Mouse (Mus musculus) C2C12 (cell line): Measurements from ENCODE around the gene Relb.

ENCODE experiments used
- CEBPB ChIP-seq: IDR thresholded peaks from one replicate; pipeline ENCODE4 v1.6.1; 2011; ENCODE audit warnings: low read depth, mild to moderate bottlenecking, control low read depth, moderate library complexity
- CTCF ChIP-seq: IDR thresholded peaks from one replicate; pipeline ENCODE4 v1.5.1; 2011; ENCODE audit not compliant: control insufficient read depth, insufficient read depth, insufficient read length
- MYOD1 ChIP-seq: IDR thresholded peaks from one replicate; pipeline ENCODE4 v1.6.1; 2011; ENCODE audit warnings: low read depth; ENCODE audit not compliant: control insufficient read depth, insufficient read length
- MYOG ChIP-seq: IDR thresholded peaks from one replicate; pipeline ENCODE4 v1.6.1; 2011; ENCODE audit not compliant: control insufficient read depth, insufficient read length; ENCODE audit errors: extremely low read depth
- USF1 ChIP-seq: IDR thresholded peaks from one replicate; pipeline ENCODE4 v1.6.1; 2011; ENCODE audit warnings: low read depth, mild to moderate bottlenecking, control low read depth, moderate library complexity

- TF ChIP-seq CTCF (no peak), MYOD1 (no peak), USF1 (no peak), MYOG (no peak), CEBPB (no peak)
These were observed 72.2 kb downstream of the Relb start for GRCm38 (mm10) chr7:19557086-19557485.
